Mouse (Mus musculus) liver, adult 2 months (tissue): ENCODE data around the gene Allc. TPM values are rescaled to one million over a fixed set of nuclear protein-coding genes. Genes with fewer than 3 reads are reported as not detected.

Source experiments
- DNase-seq: peaks from one replicate; pipeline ENCODE4 v3.0.0-alpha.2; 2011; ENCODE audit warnings: low read depth, low spot score; ENCODE audit errors: extremely low read depth
- H3K27ac ChIP-seq: fragments of 200-500 bp; replicated peaks from 2 replicates; pipeline ENCODE4 v1.5.1; 2012; ENCODE audit warnings: low read depth, mild to moderate bottlenecking, control low read depth, inconsistent platforms, low read length; ENCODE audit not compliant: insufficient read depth
- H3K27me3 ChIP-seq: fragments of 200-500 bp; 2 replicates; pipeline ENCODE4 v1.6.1; 2012; ENCODE audit warnings: mild to moderate bottlenecking, moderate library complexity, low read length, inconsistent platforms; ENCODE audit not compliant: control insufficient read depth, insufficient read depth
- H3K36me3 ChIP-seq: fragments of 200-500 bp; 2 replicates; pipeline ENCODE4 v1.6.1; 2012; ENCODE audit warnings: low read length, inconsistent platforms; ENCODE audit not compliant: control insufficient read depth, insufficient read depth
- H3K4me1 ChIP-seq: fragments of 200-500 bp; 2 replicates; pipeline ENCODE4 v1.6.1; 2011; ENCODE audit warnings: low read length; ENCODE audit not compliant: control insufficient read depth, insufficient read depth
- H3K4me3 ChIP-seq: fragments of 200-500 bp; 2 replicates; pipeline ENCODE4 v1.5.1; 2011; ENCODE audit warnings: low read depth, mild to moderate bottlenecking, control low read depth, low read length, moderate library complexity; ENCODE audit not compliant: insufficient read depth
- H3K79me2 ChIP-seq: fragments of 200-500 bp; 2 replicates; pipeline ENCODE4 v1.6.1; 2012; ENCODE audit warnings: inconsistent platforms, mild to moderate bottlenecking, low read length, moderate library complexity; ENCODE audit not compliant: control insufficient read depth, insufficient read depth
- H3K9ac ChIP-seq: fragments of 200-500 bp; 2 replicates; pipeline ENCODE4 v1.6.1; 2012; ENCODE audit warnings: low read depth, mild to moderate bottlenecking, control low read depth, inconsistent platforms, low read length
- CTCF ChIP-seq: fragments of 200-500 bp; IDR thresholded peaks from 2 replicates; pipeline ENCODE4 v1.5.1; 2011; ENCODE audit warnings: low read depth, low read length, control low read depth
- POLR2A ChIP-seq: fragments of 200-500 bp; IDR thresholded peaks from 2 replicates; pipeline ENCODE4 v1.6.1; 2011; ENCODE audit warnings: low read length, control low read depth; ENCODE audit not compliant: insufficient read depth; ENCODE audit errors: extremely low read depth
- WGBS: fragments of 180-500 bp; shearing (Covaris S2); methylation state at CpG from one replicate; pipeline ENCODE4 v1.1.7; 2018; 5-methylcytosine and 5-hydroxymethylcytosine counted together
- polyA plus RNA-seq: library from polyadenylated mRNA; depleted of rRNA; stranded (reverse); fragments of >200 nt; gene quantifications from 2 replicates; pipeline ENCODE4 v1.2.3, GENCODE M21; 2012; rRNA removed
- total RNA-seq: library from RNA; depleted of rRNA; stranded (reverse); fragments of >200 nt; gene quantifications from 2 replicates; pipeline ENCODE4 v1.2.3, GENCODE M21; 2014; rRNA removed

The Allc gene
- total and polyA plus RNA-seq, 2 experiments: not detected

DNA sequence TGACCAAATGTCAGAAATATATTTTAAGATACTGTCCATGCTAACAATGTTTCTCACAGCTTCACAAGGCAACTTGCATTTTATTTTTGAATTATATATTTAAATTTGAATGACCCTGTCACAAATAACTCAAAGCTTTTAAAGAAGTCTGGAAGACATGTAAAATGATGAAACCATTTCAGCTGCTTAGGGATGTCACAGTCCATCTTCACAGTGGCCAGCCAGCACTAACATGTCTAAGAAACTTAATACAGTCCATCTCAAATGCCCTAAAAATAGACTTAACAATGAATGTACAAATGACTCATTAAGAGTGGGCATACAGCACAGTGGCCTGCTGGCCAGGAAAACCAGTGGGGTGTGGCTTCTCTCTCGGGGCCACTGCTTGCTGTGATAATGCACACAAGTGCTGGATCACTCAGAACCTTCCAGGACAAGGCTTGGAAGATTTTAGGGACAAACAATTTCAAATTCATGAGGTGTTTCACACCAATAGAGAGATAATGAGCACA is 68.0 kb downstream of the Allc start:
- Histone ChIP-seq H3K9ac (no peak overlapping the region), H3K27ac (no peak overlapping the region), H3K4me1 (peaks cover 4% of the 10 kb centered on the region; the same call in 1 of the 2 replicates), H3K27me3 (no peaks in the 10 kb centered on the region), H3K36me3 (no peaks in the 10 kb centered on the region), H3K79me2 (no peaks in the 10 kb centered on the region), H3K4me3 (no peak overlapping the region)
- 65% methylated on average over 1 of the region's 1 CpGs for WGBS
- no peak for DNase-seq
- no peak for TF ChIP-seq POLR2A
- TF ChIP-seq CTCF: no peak

DNA sequence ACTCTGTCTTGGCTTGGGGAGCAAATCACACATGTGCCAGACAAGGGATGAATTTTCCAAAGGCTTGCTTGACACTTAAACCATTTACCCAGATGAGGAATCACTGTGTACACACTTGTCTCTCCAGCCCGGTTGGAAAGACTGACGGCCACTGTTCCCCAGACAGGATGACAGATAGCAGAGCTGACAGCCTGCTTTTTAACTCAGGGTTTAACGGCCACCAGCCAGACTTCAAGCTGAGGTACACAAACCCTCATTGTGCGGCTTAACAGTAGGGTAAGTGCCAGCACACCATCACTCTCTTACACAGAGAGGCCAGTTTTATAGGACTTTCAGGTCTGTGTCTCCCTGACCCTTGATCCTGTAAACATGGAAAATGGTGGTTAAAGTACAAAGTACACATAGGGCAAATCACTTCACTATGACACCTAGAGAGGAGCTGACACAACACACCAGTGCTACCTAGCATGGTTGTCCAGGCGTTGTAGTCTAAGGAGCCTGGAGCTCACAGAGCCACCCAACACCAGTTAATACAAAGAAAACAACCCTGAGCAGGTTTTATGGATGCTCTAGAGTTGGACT is 72.5 kb downstream of the Allc start:
- Histone ChIP-seq H3K27ac (peak overlapping the region; percentile 57), H3K27me3 (no peaks in the 10 kb centered on the region), H3K36me3 (no peaks in the 10 kb centered on the region), H3K79me2 (no peaks in the 10 kb centered on the region), H3K4me1 (peaks cover 4% of the 10 kb centered on the region; the same call in 1 of the 2 replicates), H3K4me3 (no peak overlapping the region), H3K9ac (no peak overlapping the region)
- peak; percentile 83 for DNase-seq
- 12% methylated on average over 5 of the region's 5 CpGs for WGBS
- TF ChIP-seq POLR2A: no peak
- no peak for TF ChIP-seq CTCF

Other genes with a start within 250 kb of the Allc start
- not detected in 2 replicates for gene Dcdc2c, start 30.1 kb downstream of the Allc start, total RNA-seq
- not detected in 2 replicates for gene Dcdc2c, start 30.1 kb downstream of the Allc start, polyA plus RNA-seq
- gene Colec11, start 40.9 kb upstream of the Allc start, total RNA-seq: 57.1 and 67.2 TPM in 2 replicates
- gene Colec11, start 40.9 kb upstream of the Allc start, polyA plus RNA-seq: 33.8 and 37.9 TPM in 2 replicates
- gene Rps7, start 53.4 kb upstream of the Allc start, total RNA-seq: 391 and 441 TPM in 2 replicates
- 136 and 137 TPM in 2 replicates for gene Rps7, start 53.4 kb upstream of the Allc start, polyA plus RNA-seq
- gene Rnaseh1, start 67.1 kb upstream of the Allc start, total RNA-seq: 4.4 and 4.7 TPM in 2 replicates
- gene Rnaseh1, start 67.1 kb upstream of the Allc start, polyA plus RNA-seq: 4.3 and 5.3 TPM in 2 replicates
- 101 and 119 TPM in 2 replicates for gene Adi1, start 92.7 kb upstream of the Allc start, total RNA-seq
- gene Adi1, start 92.7 kb upstream of the Allc start, polyA plus RNA-seq: 56.4 and 61.8 TPM in 2 replicates
- 17.2 and 18.1 TPM in 2 replicates for gene Trappc12, start 167.9 kb upstream of the Allc start, total RNA-seq
- 13.1 and 14.3 TPM in 2 replicates for gene Trappc12, start 167.9 kb upstream of the Allc start, polyA plus RNA-seq
- gene Eipr1, start 169.3 kb upstream of the Allc start, total RNA-seq: 6.7 and 9.0 TPM in 2 replicates
- gene Eipr1, start 169.3 kb upstream of the Allc start, polyA plus RNA-seq: 16.6 and 18.1 TPM in 2 replicates